Mouse (Mus musculus) telencephalon, adult 2 months (tissue): ENCODE measurements at regions not wholly inside any gene's neighbourhood (a gene's known extent, or its start where the extent isn't known, plus 50 kb on each side); places are given as distances from the start of the nearest gene placed in this dataset.

Source experiments
- DNase-seq: peaks from one replicate; pipeline ENCODE4 v3.0.0-alpha.2; 2011; ENCODE audit warnings: low read depth, low spot score

GRCm38 (mm10) chr12:13094111-13094851 is 152.6 kb upstream of the Mycn start:
- no peak for DNase-seq

GRCm38 (mm10) chr12:13085951-13086350 is 144.2 kb upstream of the Mycn start:
- DNase-seq: no peak

- no peak for DNase-seq
Measured at GRCm38 (mm10) chr12:13085484-13085883, 143.8 kb upstream of the Mycn start.

GRCm38 (mm10) chr12:13083337-13084054 is 141.8 kb upstream of the Mycn start:
- no peak for DNase-seq

- no peak for DNase-seq
Measured at GRCm38 (mm10) chr12:13080791-13081190, 139.1 kb upstream of the Mycn start.

GRCm38 (mm10) chr12:13079832-13080231 is 138.1 kb upstream of the Mycn start:
- no peak for DNase-seq

- DNase-seq: no peak
Measured at GRCm38 (mm10) chr12:13077689-13078088, 136.0 kb upstream of the Mycn start.

- DNase-seq: no peak
Measured at GRCm38 (mm10) chr12:13076699-13077287, 135.1 kb upstream of the Mycn start.

- DNase-seq: no peak
Measured at GRCm38 (mm10) chr12:13073126-13073886, 131.6 kb upstream of the Mycn start.

GRCm38 (mm10) chr12:13067295-13067694 is 125.6 kb upstream of the Mycn start:
- DNase-seq: no peak

GRCm38 (mm10) chr12:13066604-13067181 is 125.0 kb upstream of the Mycn start:
- DNase-seq: no peak

- no peak for DNase-seq
Measured at GRCm38 (mm10) chr12:13059473-13059872, 117.8 kb upstream of the Mycn start.

GRCm38 (mm10) chr12:13056246-13056645 is 114.5 kb upstream of the Mycn start:
- DNase-seq: no peak

GRCm38 (mm10) chr12:13054611-13055010 is 112.9 kb upstream of the Mycn start:
- peak; percentile 29 for DNase-seq

- DNase-seq: peak; percentile 50
Measured at GRCm38 (mm10) chr12:13053746-13054145, 112.0 kb upstream of the Mycn start.

- DNase-seq: no peak
Measured at GRCm38 (mm10) chr12:13052845-13053623, 111.3 kb upstream of the Mycn start.

GRCm38 (mm10) chr12:13052164-13052563 is 110.5 kb upstream of the Mycn start:
- DNase-seq: no peak

- no peak for DNase-seq
Measured at GRCm38 (mm10) chr12:13049659-13050058, 107.9 kb upstream of the Mycn start.

- no peak for DNase-seq
Measured at GRCm38 (mm10) chr12:13048168-13048727, 106.5 kb upstream of the Mycn start.

GRCm38 (mm10) chr12:13042934-13043333 is 101.2 kb upstream of the Mycn start:
- no peak for DNase-seq
